Mouse (Mus musculus) spleen, postnatal 14 days (tissue): ENCODE results near the gene Nfyb.
A peak's percentile ranks its signal among the peaks of the same experiment; 100 is the strongest.

Source experiments
- DNase-seq, 2 experiments: peaks; one replicate each; pipeline ENCODE4 v3.0.0; 2021 to 2022; ENCODE audit warnings: low spot score in 2 of 2

Gene Nfyb

DNA sequence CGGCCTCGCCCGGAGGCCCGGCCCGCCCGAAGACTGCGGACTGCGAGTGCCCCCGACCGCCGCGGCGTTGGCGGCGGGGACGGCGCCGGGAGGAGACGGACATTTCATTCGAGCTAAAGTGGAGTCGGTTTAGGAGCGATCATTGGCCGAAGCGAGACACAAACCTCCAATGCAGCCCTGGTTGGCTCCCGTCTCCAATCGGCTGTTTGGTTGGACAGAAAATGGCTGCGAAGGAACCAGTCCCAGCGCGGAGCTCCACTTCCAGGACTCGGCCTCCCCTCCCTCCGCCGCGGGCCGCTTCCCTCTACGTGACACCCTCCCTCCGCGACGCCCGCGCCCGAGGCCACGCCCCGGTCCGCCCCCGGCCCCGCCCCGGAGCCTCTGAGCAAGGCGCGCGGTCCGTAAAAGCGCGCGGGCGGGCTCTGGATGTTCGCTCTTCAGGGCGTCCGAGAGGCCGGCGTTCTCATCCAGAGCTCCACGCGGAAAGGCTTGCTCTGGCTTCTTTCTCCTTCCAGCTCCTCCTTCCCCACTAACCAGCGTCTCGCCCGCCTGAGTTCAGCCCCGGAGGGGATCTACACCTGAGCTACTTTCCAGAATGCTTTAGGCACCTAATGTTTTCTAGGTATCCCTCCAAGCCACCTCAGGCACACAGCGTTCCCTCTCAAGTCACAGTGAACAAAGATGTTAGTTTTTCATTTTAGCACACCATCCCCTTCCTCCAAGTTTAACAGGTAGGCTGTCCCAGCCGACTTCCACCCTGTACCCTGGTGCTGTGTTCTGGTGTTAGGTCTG lies at the start of gene Nfyb:
Nfyb (minus strand) TSS at position 305 of the 792 bp plus-strand sequence.
- DNase-seq, result peak; percentile 94 to 95

DNA sequence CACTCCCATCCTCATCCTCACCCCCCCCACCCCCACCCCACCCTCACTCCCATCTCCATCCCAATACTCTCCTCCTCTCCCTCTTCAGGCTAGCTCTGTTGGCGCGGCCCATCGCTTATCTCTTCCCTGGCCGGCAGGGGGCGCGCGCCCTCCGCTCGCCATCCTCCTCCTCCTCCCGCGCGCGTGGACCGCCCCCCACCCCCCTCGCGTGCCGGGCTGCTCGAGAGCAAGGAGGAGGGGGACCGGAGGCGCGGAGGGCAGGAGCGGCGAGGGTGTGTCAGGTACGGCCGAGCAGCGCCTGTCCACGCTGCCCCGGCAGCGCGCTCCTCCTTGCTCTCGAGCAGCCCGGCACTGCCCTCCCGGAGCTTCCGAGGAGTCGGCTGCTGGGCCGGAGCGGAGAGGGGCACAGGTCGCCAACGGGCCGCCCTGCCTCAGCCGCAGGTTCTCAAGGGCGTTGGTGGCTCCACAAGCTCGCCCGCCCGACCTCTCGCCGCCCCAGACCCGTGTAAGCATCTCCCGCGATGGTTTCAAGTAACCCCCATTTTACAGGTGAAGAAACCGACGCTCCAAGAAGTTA lies 48.0 kb upstream of the Nfyb start:
- DNase-seq, result peak; percentile 54 to 70

DNA sequence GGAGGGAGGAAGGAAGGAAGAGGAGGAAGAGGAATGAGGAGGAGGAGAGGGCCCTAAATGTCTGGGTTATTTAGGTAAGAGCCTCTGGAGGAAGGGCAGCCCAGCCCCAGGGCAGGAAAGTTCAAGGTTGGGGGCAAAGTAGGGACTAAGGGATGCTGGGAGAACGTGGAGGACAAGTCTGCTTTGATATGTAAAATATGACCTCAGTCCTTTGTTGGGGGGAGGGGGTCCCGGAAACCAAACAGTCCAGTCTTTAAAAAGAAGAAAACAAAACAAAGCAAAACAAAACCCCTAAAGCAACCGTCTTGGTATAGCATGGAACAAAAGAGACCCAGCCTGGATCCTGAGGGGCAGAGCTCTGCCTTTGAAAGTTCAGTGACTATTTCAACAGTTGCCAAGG lies 45.4 kb upstream of the Nfyb start:
- DNase-seq, result no peak

DNA sequence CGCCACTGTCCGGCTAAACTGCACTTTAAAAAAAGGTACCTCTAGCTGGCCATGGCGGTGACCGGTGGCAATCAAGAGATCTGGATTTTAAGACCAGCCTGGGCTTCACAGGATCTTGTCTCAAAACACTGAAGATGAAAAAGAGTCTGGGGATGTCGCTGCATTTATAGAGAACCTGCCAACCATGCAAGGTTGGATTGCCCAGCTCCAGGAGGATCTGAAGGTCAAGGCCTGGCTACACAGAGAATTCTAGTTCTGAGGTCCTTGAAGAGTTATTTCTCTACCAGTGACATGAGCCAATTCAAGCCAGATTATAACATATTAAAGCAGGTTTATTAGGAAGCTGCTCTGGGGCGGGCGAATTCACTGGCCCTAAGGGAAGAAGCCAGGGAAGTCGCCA lies 44.9 kb upstream of the Nfyb start:
- DNase-seq, result no peak

GRCm38 (mm10) chr10:82808155-82808554 lies 44.2 kb upstream of the Nfyb start:
- no peak for DNase-seq

DNA sequence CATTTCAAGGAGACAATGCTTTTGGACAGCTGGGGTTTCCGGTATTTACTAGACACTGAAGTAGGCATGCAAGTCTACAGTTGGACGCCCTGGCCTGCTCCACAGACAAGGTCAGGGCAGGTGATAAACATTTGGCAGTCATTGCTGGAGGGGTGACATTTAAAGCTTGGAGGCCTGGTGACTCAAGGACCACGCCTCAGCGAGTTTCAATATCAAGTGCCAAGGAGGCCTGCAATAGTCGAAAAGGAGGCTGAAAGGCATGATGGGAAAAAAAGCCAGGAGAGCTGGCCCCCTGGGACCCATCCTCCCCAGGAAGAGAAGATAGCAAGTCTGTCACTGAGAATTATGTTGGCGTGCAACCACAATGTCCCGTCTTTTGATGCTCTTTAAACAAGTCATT lies 43.3 kb upstream of the Nfyb start:
- DNase-seq, result no peak

DNA sequence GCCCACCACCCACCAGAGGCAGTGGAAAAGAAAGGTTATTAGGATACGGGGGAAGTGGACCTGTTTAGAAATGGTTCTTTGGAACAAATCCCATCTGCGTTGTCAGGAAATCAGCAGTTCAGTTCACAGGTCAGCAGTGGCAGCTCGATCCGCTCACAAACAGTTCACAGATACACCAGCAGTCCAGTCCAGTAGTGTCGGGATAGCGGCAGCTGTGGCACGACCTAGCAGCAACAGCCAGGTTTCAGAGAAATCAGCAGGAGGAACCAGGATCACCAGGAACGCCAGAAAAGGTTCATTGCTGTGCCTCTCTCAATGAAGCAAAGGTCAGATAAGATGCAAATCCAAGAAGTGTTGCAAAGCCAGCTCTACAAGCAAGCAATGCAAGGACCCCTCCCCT lies 42.5 kb upstream of the Nfyb start:
- no peak for DNase-seq

DNA sequence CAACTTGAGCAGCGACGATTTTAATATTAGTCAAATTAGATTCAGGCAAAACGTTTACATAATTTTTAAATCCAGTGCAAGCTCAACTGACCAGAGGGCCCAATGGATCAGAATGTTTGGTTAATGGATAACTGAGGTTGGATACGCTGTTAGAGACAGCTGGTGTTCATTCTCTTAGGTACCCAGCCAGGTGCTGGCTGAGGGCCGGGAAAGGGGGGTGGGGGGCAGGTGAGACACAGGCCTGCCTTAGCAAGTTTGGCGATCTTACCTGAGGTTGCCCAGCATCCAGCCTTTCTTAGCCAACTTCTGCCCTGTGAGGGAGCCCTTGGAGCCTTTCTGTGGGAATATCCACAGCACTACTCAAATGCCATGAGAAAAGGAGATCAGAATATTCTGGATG lies 41.2 kb upstream of the Nfyb start:
- DNase-seq, result no peak

GRCm38 (mm10) chr10:82804396-82804795 lies 40.5 kb upstream of the Nfyb start:
- DNase-seq, result no peak

DNA sequence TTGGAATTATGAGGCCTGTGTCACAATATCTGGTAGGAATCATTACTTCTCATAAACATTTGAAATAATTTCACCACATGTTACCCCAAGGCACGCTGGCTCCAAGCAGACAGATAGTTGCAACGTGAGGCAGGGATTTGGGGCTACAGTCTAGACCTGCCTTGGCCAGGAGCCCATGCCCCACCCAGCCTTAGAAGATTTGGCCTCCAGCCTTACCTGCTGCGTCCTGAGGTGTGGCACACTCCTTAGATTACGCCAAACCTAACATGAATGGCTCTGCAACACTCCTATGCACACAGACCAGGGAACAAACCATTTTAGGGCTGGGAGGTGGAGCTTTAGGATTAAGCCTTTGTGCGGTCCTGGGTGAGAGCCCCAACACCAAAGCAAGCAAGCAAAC lies 36.1 kb upstream of the Nfyb start:
- no peak for DNase-seq

DNA sequence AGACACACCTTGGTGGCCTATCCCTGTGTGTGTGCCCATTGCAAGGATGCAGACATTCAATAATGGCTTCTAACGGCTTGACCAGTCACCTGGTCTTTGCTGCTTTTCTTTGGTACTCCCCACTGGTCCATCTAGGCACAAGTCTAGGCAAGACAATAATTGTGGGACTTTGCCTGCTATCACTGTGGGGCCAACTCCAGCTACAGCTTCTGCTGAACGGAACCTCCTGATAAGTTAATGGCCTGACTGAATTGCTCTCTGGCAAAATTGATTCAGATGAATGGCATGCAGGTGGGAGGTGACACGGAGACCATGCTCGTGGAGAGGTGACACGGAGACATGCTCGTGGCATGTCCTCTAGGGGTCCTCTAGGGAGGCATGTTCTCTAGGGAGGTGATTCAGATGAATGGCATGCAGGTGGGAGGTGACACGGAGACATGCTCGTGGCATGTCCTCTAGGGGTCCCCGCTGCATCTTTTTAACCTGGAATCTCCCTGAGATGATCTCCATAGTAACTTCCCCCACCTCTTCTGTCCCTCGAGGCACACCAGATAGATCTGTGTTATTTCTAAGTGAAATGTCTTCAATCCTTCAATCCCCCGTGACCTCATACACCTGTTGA lies 34.5 kb upstream of the Nfyb start:
- DNase-seq, result no peak

DNA sequence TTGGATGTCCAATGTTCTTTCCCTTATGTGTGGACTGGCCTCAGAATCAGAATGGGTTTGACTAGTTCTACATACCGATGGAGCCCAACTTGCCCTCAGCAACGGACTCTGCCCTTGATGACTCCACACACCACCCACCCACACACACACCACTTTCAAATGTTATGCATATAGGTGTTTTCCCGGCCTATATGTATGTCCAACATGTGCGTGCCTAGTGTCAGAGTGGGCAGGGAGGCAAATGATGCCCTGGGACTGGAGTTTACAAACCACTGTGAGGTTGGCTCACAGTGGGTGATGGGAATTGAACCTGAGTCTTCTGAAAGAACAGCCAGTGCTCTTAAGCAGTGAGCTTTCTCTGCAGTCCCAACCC lies 33.2 kb upstream of the Nfyb start:
- no peak for DNase-seq

DNA sequence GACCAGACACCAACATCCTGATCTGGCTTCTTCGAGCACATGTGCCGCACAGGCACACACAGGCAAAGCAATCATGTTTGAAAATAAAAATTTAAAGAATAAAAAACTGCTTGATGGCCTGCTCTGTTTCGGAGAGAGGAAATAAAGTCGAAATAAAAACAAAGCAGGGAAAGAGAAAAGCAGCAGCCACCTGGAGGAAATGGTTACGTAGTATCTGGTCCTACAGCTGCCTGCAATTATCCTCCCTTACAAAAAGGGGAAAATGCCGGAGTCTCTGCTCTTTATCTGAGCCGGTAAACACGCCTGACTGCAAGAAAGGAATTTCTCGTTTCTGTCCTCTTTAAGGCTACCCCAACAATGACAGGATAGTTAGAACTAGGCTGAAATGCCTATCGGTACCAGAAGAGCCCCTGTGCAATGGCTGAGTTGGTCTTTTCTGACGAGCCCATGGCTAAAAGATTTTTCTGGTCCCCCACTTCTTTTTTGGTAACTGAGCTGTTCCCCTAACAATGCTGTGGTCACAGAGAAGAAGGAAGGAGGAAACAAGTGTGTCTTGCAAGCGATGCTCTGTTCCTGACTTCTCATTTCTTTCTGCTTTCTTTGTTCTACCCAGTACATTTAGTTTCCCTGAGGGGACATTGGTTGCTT lies 32.7 kb upstream of the Nfyb start:
- DNase-seq, result no peak

DNA sequence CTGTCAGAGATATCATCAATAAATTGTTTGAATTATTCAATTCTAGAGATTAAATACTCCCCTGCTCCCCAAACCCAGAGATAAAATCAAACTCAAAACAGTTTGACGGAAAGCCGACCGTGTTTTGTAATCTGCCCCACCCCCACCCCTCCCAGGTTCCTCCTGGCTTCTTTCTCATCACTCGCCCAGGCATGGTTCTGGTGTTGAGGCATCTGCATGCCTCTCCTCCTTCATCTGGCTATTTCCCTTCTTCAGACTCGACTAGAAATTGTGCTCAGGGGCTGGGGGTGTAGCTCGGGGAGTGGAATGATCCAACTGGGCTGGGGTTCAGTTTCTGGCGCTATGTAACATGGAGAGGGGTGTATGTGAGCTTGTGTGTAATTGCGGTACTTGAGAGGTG lies 31.8 kb upstream of the Nfyb start:
- DNase-seq, result no peak

DNA sequence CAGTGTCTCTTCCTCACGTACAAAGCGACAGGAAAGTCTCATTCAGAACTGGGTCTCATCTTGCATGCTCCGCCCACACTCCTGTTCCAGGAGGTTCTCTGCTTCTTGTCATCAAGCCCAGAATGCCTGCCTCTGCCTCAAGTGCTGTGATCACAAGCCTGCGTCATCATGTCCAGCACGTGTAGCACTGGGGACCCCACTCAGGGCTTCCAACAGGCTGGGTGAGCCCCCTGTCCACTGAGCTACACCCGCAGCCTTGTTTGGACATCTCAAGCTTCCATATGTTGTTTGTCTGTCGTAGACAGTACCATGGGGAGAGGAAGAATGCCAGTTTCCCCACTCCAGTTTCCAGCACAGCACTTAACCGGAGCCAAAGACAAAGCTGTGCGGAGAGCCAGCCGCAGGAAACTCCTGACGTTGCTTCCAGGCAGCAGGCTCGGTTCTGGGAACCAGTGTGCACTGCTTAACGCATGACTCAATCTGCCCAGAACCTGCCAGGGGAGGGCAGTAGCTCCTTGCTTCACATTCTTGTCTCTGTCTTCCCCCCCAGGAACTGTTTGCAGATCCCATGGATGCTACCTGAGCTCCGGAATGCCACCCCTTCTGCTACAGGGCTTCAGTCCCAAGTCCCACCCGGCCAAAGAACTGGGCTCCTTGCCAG lies 31.3 kb upstream of the Nfyb start:
- DNase-seq, result no peak

GRCm38 (mm10) chr10:82792311-82792710 lies 28.4 kb upstream of the Nfyb start:
- no peak for DNase-seq

GRCm38 (mm10) chr10:82791713-82792112 lies 27.8 kb upstream of the Nfyb start:
- DNase-seq, result no peak

GRCm38 (mm10) chr10:82790504-82790903 lies 26.6 kb upstream of the Nfyb start:
- no peak for DNase-seq

DNA sequence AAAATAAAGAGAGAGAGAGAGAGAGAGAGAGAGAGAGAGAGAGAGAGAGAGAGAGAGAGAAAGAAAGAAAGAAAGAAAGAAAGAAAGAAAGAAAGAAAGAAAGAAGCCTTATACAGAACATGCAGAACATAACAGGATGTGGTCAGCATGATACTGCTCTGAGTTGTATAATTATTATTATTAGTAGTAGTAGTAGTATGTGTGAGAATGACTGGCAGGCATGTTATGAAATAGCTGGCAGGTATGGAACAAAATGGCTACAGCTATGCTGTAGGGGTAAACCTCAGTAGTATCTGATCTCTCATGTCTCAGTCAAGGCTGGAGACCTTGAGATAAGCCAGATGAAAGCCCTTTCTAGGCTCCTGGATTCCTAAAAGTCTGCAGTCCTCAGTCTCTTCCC lies 25.2 kb upstream of the Nfyb start:
- no peak for DNase-seq

- DNase-seq, result no peak
Measured at GRCm38 (mm10) chr10:82782472-82782871, 18.5 kb upstream of the Nfyb start.

DNA sequence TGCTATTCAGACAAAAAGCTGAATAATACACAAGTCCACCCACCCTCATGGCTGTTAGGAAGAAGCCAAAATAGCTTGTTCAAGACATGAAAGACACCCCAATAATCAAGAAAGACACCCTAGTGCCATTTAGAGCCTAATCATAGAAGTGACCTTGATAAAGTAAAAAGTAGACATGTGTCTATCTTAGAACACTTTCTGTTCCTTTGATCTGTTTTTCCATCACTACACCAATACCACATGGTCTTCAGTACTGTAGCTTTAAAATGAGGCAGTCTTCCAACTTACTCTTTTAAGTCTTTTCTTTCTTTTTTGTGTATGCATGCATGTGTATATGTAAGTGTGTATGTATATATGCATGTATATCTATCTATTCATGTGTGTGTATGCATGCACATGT lies 16.9 kb upstream of the Nfyb start:
- DNase-seq, result no peak

- no peak for DNase-seq
Measured at GRCm38 (mm10) chr10:82780322-82780721, 16.4 kb upstream of the Nfyb start.
